Mouse (Mus musculus): ENCODE data around the gene Cdh18. TPM values are rescaled to one million over a fixed set of nuclear protein-coding genes. Genes with fewer than 3 reads are reported as not detected.

Cdh18 gene
- polyA plus RNA-seq, 1 experiment from 2014 or later = 0.52 TPM

GRCm38 (mm10) chr15:23509694-23510093 lies 960.9 kb downstream of the Cdh18 start:
- no peak for ATAC-seq (replicated peaks; ENCODE audit: low FRiP score)
- Histone ChIP-seq H3K36me3 (no peaks in the 10 kb centered on the region), H3K4me2 (no peak overlapping the region), H3K27me3 (no peaks in the 10 kb centered on the region), H3K9ac (no peak overlapping the region), H3K9me3 (replicated peaks) (no peaks in the 10 kb centered on the region), H3K27ac (no peak overlapping the region), H3K4me3 (replicated peaks) (no peak overlapping the region), H3K4me1 (no peaks in the 10 kb centered on the region)
- 55% methylated on average over 2 of the region's 2 CpGs for WGBS

DNA sequence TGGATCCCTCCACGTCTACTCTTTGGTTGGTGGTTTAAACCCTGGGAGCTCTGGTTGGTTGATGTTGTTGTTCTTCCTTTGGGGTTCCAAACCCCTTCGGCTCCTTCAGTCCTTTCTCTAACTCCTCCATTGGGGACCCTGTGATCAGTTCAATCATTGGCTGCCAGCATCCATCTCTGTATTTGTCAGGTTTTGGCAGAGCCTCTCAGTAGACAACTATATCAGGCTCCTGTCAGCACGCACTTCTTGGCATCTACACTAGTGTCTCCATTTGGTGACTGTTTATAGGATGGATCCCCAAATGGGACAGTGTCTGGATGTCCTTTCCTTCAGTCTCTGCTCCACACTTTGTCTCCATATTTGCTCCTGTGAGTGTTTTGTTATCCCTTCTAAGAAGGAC lies 967.0 kb downstream of the Cdh18 start:
- Histone ChIP-seq H3K9ac (no peak overlapping the region), H3K4me3 (replicated peaks) (no peak overlapping the region), H3K27ac (no peak overlapping the region), H3K4me1 (no peaks in the 10 kb centered on the region), H3K4me2 (no peak overlapping the region), H3K9me3 (replicated peaks) (no peaks in the 10 kb centered on the region), H3K36me3 (no peaks in the 10 kb centered on the region), H3K27me3 (no peaks in the 10 kb centered on the region)
- WGBS = 92% methylated on average over 3 of the region's 3 CpGs
- no peak for ATAC-seq (replicated peaks; ENCODE audit: low FRiP score)

- Histone ChIP-seq H3K9ac (no peak overlapping the region), H3K36me3 (no peaks in the 10 kb centered on the region), H3K4me2 (no peak overlapping the region), H3K9me3 (replicated peaks) (no peaks in the 10 kb centered on the region), H3K27ac (no peak overlapping the region), H3K4me1 (no peaks in the 10 kb centered on the region), H3K27me3 (no peaks in the 10 kb centered on the region), H3K4me3 (replicated peaks) (no peak overlapping the region)
- no peak for ATAC-seq (replicated peaks; ENCODE audit: low FRiP score)
- WGBS = 75% methylated on average over 2 of the region's 2 CpGs
Measured at GRCm38 (mm10) chr15:23518079-23518478, 969.3 kb downstream of the Cdh18 start.
